ENCODE assay signal across 31 mouse cellular contexts in genomic region chr9:108531496-108531895, GRCm38 (mm10).
"Had no signal": no experiment of that assay in that cellular context is flagged by ENCODE, and none has a peak within 500 bp of the region (broad histone marks: within the 10 kb centered on the region; RNA-seq: fewer than 3 reads in every experiment).

No protein-coding gene starts in this region.

- H3K9ac ChIP-seq: limb, embryonic 12.5 days; limb, embryonic 13.5 days; limb, embryonic 15.5 days; liver, embryonic 12.5 days; liver, embryonic 13.5 days; liver, embryonic 14.5 days; liver, embryonic 15.5 days; liver, postnatal 0 days; lung, embryonic 14.5 days; lung, embryonic 15.5 days; midbrain, embryonic 12.5 days; midbrain, embryonic 13.5 days; neural tube, embryonic 12.5 days had no signal

- H3K4me1 ChIP-seq: limb, embryonic 10.5 days; limb, embryonic 12.5 days; limb, embryonic 13.5 days; limb, embryonic 15.5 days; liver, embryonic 12.5 days; liver, embryonic 13.5 days; liver, embryonic 15.5 days; lung, embryonic 15.5 days; megakaryocyte, embryonic 14.5 days; midbrain, embryonic 10.5 days; midbrain, embryonic 12.5 days; midbrain, embryonic 13.5 days; neural tube, embryonic 12.5 days had no signal

- ATAC-seq: liver, embryonic 12.5 days; liver, postnatal 0 days; lung, postnatal 0 days; midbrain, embryonic 13.5 days; midbrain, embryonic 16.5 days had no signal

- H3K27me3 ChIP-seq: limb, embryonic 12.5 days; limb, embryonic 13.5 days; limb, embryonic 15.5 days; liver, embryonic 12.5 days; liver, embryonic 13.5 days; liver, embryonic 15.5 days; lung, embryonic 15.5 days; megakaryocyte, embryonic 14.5 days; midbrain, embryonic 12.5 days; midbrain, embryonic 13.5 days; neural tube, embryonic 12.5 days had no signal

- H3K4me2 ChIP-seq: limb, embryonic 12.5 days; limb, embryonic 13.5 days; limb, embryonic 15.5 days; liver, embryonic 11.5 days; liver, embryonic 12.5 days; liver, embryonic 13.5 days; liver, embryonic 15.5 days; lung, embryonic 14.5 days; lung, embryonic 15.5 days; midbrain, embryonic 12.5 days; midbrain, embryonic 13.5 days; neural tube, embryonic 12.5 days had no signal

- H3K9me3 ChIP-seq: limb, embryonic 10.5 days; limb, embryonic 12.5 days; limb, embryonic 13.5 days; limb, embryonic 15.5 days; liver, embryonic 12.5 days; liver, embryonic 13.5 days; liver, embryonic 15.5 days; lung, embryonic 15.5 days; megakaryocyte, embryonic 14.5 days; midbrain, embryonic 10.5 days; midbrain, embryonic 12.5 days; midbrain, embryonic 13.5 days; neural tube, embryonic 12.5 days had no signal

- H3K27ac ChIP-seq: left cerebral cortex, adult 2 months; limb, embryonic 10.5 days; limb, embryonic 12.5 days; limb, embryonic 13.5 days; limb, embryonic 15.5 days; liver, embryonic 12.5 days; liver, embryonic 13.5 days; liver, embryonic 14.5 days; liver, embryonic 15.5 days; lung, embryonic 15.5 days; macrophage; midbrain, embryonic 10.5 days; midbrain, embryonic 12.5 days; midbrain, embryonic 13.5 days; neural tube, embryonic 12.5 days had no signal

- DNase-seq: left cerebral cortex, postnatal 4 days; liver; liver, embryonic 13.5 days; liver, postnatal 0 days; lung, adult 18-20 months; lung, adult 2 months; lung, embryonic 14.5 days; lung, postnatal 10 days; lung, postnatal 14 days; lung, postnatal 36 days; lung, postnatal 4 days; midbrain, embryonic 14.5 days had no signal

- H3K4me3 ChIP-seq: left cerebral cortex, adult 2 months; limb, embryonic 10.5 days; limb, embryonic 12.5 days; limb, embryonic 13.5 days; limb, embryonic 15.5 days; liver, embryonic 12.5 days; liver, embryonic 13.5 days; liver, embryonic 15.5 days; lung, embryonic 15.5 days; megakaryocyte, embryonic 14.5 days; midbrain, embryonic 10.5 days; midbrain, embryonic 12.5 days; midbrain, embryonic 13.5 days; myocyte; neural tube, embryonic 12.5 days had no signal
